Mouse (Mus musculus): ENCODE data around the gene Fam110a. TPM values are rescaled to one million over a fixed set of nuclear protein-coding genes. Genes with fewer than 3 reads are reported as not detected.
"Not testable (repeated sequence)": the region's sequence is repeated elsewhere in the genome, so short reads cannot be mapped to it uniquely, and the experiment has no call there.

Gene Fam110a
- polyA plus RNA-seq, 1 experiment from 2014 or later, result 67.5 TPM

GRCm38 (mm10) chr2:151999669-152000290 is 19.8 kb upstream of the Fam110a start:
- no peaks in the 10 kb centered on the region for H3K9me3 ChIP-seq (ENCODE audit: control insufficient read depth, low read length)
- no peaks in the 10 kb centered on the region for H3K36me3 ChIP-seq (ENCODE audit: control insufficient read depth, insufficient read depth, low read length)
- DNase-seq (no peak), ATAC-seq (ENCODE audit: low FRiP score, low TSS enrichment) (no peak)
- H3K4me3 ChIP-seq (replicated peaks; ENCODE audit: low read depth, low read length), result no peak overlapping the region
- 13% methylated on average over 20 of the region's 20 CpGs for WGBS
- H3K27ac ChIP-seq (replicated peaks; ENCODE audit: low read depth, low read length), result no peak overlapping the region
- no peaks in the 10 kb centered on the region for H3K4me1 ChIP-seq (ENCODE audit: control insufficient read depth, insufficient read depth, low read length)
- no peak overlapping the region for H3K9ac ChIP-seq (replicated peaks; ENCODE audit: low read length)
- H3K4me2 ChIP-seq (ENCODE audit: low read length), result no peak overlapping the region
- peaks cover 27% of the 10 kb centered on the region; the same call in 1 of the 2 replicates for H3K27me3 ChIP-seq (ENCODE audit: control insufficient read depth, insufficient read depth, low read length)

GRCm38 (mm10) chr2:151998932-151999331 is 18.9 kb upstream of the Fam110a start:
- no peak overlapping the region for H3K9ac ChIP-seq (replicated peaks; ENCODE audit: low read length)
- H3K4me2 ChIP-seq (ENCODE audit: low read length), result no peak overlapping the region
- ATAC-seq (ENCODE audit: low FRiP score, low TSS enrichment) (no peak), DNase-seq (no peak)
- 74% methylated on average over 4 of the region's 4 CpGs for WGBS
- no peak overlapping the region for H3K27ac ChIP-seq (replicated peaks; ENCODE audit: low read depth, low read length)
- peaks cover 27% of the 10 kb centered on the region; the same call in 1 of the 2 replicates for H3K27me3 ChIP-seq (ENCODE audit: control insufficient read depth, insufficient read depth, low read length)
- H3K9me3 ChIP-seq (ENCODE audit: control insufficient read depth, low read length), result no peaks in the 10 kb centered on the region
- H3K4me1 ChIP-seq (ENCODE audit: control insufficient read depth, insufficient read depth, low read length), result 0 out of 2 replicates have a peak, but pooled peaks cover 3% of the 10 kb centered on the region
- H3K36me3 ChIP-seq (ENCODE audit: control insufficient read depth, insufficient read depth, low read length), result no peaks in the 10 kb centered on the region
- H3K4me3 ChIP-seq (replicated peaks; ENCODE audit: low read depth, low read length), result no peak overlapping the region

- H3K27ac ChIP-seq (replicated peaks; ENCODE audit: low read depth, low read length), result no peak overlapping the region
- ATAC-seq (ENCODE audit: low FRiP score, low TSS enrichment) (no peak), DNase-seq (no peak)
- 0 out of 2 replicates have a peak, but pooled peaks cover 3% of the 10 kb centered on the region for H3K4me1 ChIP-seq (ENCODE audit: control insufficient read depth, insufficient read depth, low read length)
- H3K9me3 ChIP-seq (ENCODE audit: control insufficient read depth, low read length), result no peaks in the 10 kb centered on the region
- H3K27me3 ChIP-seq (ENCODE audit: control insufficient read depth, insufficient read depth, low read length), result peaks cover 27% of the 10 kb centered on the region; the same call in 1 of the 2 replicates
- H3K36me3 ChIP-seq (ENCODE audit: control insufficient read depth, insufficient read depth, low read length), result no peaks in the 10 kb centered on the region
- H3K4me3 ChIP-seq (replicated peaks; ENCODE audit: low read depth, low read length), result no peak overlapping the region
- H3K4me2 ChIP-seq (ENCODE audit: low read length), result no peak overlapping the region
- WGBS, result 67% methylated on average over 9 of the region's 9 CpGs
- H3K9ac ChIP-seq (replicated peaks; ENCODE audit: low read length), result no peak overlapping the region
These were observed 18.5 kb upstream of the Fam110a start for GRCm38 (mm10) chr2:151998505-151998899.

GRCm38 (mm10) chr2:151997776-151998504 is 17.9 kb upstream of the Fam110a start:
- no peak for ATAC-seq (ENCODE audit: low FRiP score, low TSS enrichment)
- H3K36me3 ChIP-seq (ENCODE audit: control insufficient read depth, insufficient read depth, low read length), result no peaks in the 10 kb centered on the region
- H3K27me3 ChIP-seq (ENCODE audit: control insufficient read depth, insufficient read depth, low read length), result peaks cover 27% of the 10 kb centered on the region; the same call in 1 of the 2 replicates
- H3K4me2 ChIP-seq (ENCODE audit: low read length), result no peak overlapping the region
- no peak overlapping the region for H3K4me3 ChIP-seq (replicated peaks; ENCODE audit: low read depth, low read length)
- no peak for DNase-seq
- 0 out of 2 replicates have a peak, but pooled peaks cover 3% of the 10 kb centered on the region for H3K4me1 ChIP-seq (ENCODE audit: control insufficient read depth, insufficient read depth, low read length)
- 47% methylated on average over 8 of the region's 8 CpGs for WGBS
- no peak overlapping the region for H3K9ac ChIP-seq (replicated peaks; ENCODE audit: low read length)
- no peak overlapping the region for H3K27ac ChIP-seq (replicated peaks; ENCODE audit: low read depth, low read length)
- no peaks in the 10 kb centered on the region for H3K9me3 ChIP-seq (ENCODE audit: control insufficient read depth, low read length)

GRCm38 (mm10) chr2:151997190-151997575 is 17.2 kb upstream of the Fam110a start:
- WGBS, result 56% methylated on average over 2 of the region's 2 CpGs

GRCm38 (mm10) chr2:151996229-151997189 is 16.5 kb upstream of the Fam110a start, which contains the start of gene Slc52a3:
TSS of gene Slc52a3 (plus strand) at chr2:151996511.
- no peak within 1 kb of the TSS for H3K4me2 ChIP-seq (ENCODE audit: low read length)
- H3K9ac ChIP-seq (replicated peaks; ENCODE audit: low read length), result no peak within 1 kb of the TSS
- DNase-seq (peak; percentile 86), ATAC-seq (ENCODE audit: low FRiP score, low TSS enrichment) (0 out of 2 replicates have a peak, but pooled peaks have one; percentile 14)
- H3K27me3 ChIP-seq (ENCODE audit: control insufficient read depth, insufficient read depth, low read length), result peaks cover 27% of the 10 kb centered on the region; the same call in 1 of the 2 replicates
- H3K9me3 ChIP-seq (ENCODE audit: control insufficient read depth, low read length), result no peaks in the 10 kb centered on the region
- no peak within 1 kb of the TSS for H3K27ac ChIP-seq (replicated peaks; ENCODE audit: low read depth, low read length)
- H3K36me3 ChIP-seq (ENCODE audit: control insufficient read depth, insufficient read depth, low read length), result no peaks in the 10 kb centered on the region
- H3K4me1 ChIP-seq (ENCODE audit: control insufficient read depth, insufficient read depth, low read length), result 0 out of 2 replicates have a peak, but pooled peaks cover 3% of the 10 kb centered on the region
- WGBS, result 8% methylated on average over 35 of the region's 35 CpGs
- H3K4me3 ChIP-seq (replicated peaks; ENCODE audit: low read depth, low read length), result no peak within 1 kb of the TSS

More at GRCm38 (mm10) chr2:151997190-151997575, 17.2 kb upstream of the Fam110a start:
- ATAC-seq (ENCODE audit: low FRiP score, low TSS enrichment); H3K9ac ChIP-seq (replicated peaks; ENCODE audit: low read length); H3K9me3 ChIP-seq (ENCODE audit: control insufficient read depth, low read length); H3K4me1 ChIP-seq (ENCODE audit: control insufficient read depth, insufficient read depth, low read length); H3K36me3 ChIP-seq (ENCODE audit: control insufficient read depth, insufficient read depth, low read length); DNase-seq; H3K4me2 ChIP-seq (ENCODE audit: low read length); H3K27ac ChIP-seq (replicated peaks; ENCODE audit: low read depth, low read length); H3K4me3 ChIP-seq (replicated peaks; ENCODE audit: low read depth, low read length): not testable (repeated sequence)
- peaks cover 27% of the 10 kb centered on the region; the same call in 1 of the 2 replicates for H3K27me3 ChIP-seq (ENCODE audit: control insufficient read depth, insufficient read depth, low read length)

- H3K27me3 ChIP-seq (ENCODE audit: control insufficient read depth, insufficient read depth, low read length), result peaks cover 27% of the 10 kb centered on the region; the same call in 1 of the 2 replicates
- no peak overlapping the region for H3K27ac ChIP-seq (replicated peaks; ENCODE audit: low read depth, low read length)
- DNase-seq (peak; percentile 89), ATAC-seq (ENCODE audit: low FRiP score, low TSS enrichment) (0 out of 2 replicates have a peak, but pooled peaks have one; percentile 10)
- H3K4me1 ChIP-seq (ENCODE audit: control insufficient read depth, insufficient read depth, low read length), result 0 out of 2 replicates have a peak, but pooled peaks cover 3% of the 10 kb centered on the region
- no peaks in the 10 kb centered on the region for H3K36me3 ChIP-seq (ENCODE audit: control insufficient read depth, insufficient read depth, low read length)
- peak overlapping the region; percentile 48 for H3K4me2 ChIP-seq (ENCODE audit: low read length)
- 4% methylated on average over 22 of the region's 22 CpGs for WGBS
- no peak overlapping the region for H3K9ac ChIP-seq (replicated peaks; ENCODE audit: low read length)
- H3K9me3 ChIP-seq (ENCODE audit: control insufficient read depth, low read length), result no peaks in the 10 kb centered on the region
- H3K4me3 ChIP-seq (replicated peaks; ENCODE audit: low read depth, low read length), result no peak overlapping the region
These were observed 14.5 kb upstream of the Fam110a start for GRCm38 (mm10) chr2:151994350-151995122.
